Mouse (Mus musculus) E14TG2a.4 (cell line): Measurements from ENCODE around the gene Taf9.

Source experiments
- H3K27me3 ChIP-seq: 2 replicates; pipeline ENCODE4 v1.6.1; 2014; ENCODE audit warnings: low read length, control low read depth; ENCODE audit not compliant: insufficient read depth
- H3K36me3 ChIP-seq: 2 replicates; pipeline ENCODE4 v1.6.1; 2014; ENCODE audit warnings: low read length, control low read depth; ENCODE audit not compliant: insufficient read depth
- H3K4me1 ChIP-seq: replicated peaks from 2 replicates; pipeline ENCODE4 v1.6.1; 2014; ENCODE audit warnings: low read depth, low read length, control low read depth
- H3K4me3 ChIP-seq: replicated peaks from 2 replicates; pipeline ENCODE4 v1.5.1; 2014; ENCODE audit warnings: mild to moderate bottlenecking, low read length
- H3K9me3 ChIP-seq: 2 replicates; pipeline ENCODE4 v1.6.1; 2014; ENCODE audit warnings: low read length, control low read depth
- CTCF ChIP-seq: conservative IDR thresholded peaks from 2 replicates; pipeline ENCODE4 v1.5.1; 2014; ENCODE audit warnings: low read length
- NANOG ChIP-seq: IDR thresholded peaks from 2 replicates; pipeline ENCODE4 v1.6.1; 2014; ENCODE audit warnings: borderline replicate concordance, low read length, mixed read lengths
- POU5F1 ChIP-seq: IDR thresholded peaks from 2 replicates; pipeline ENCODE4 v1.6.1; 2014; ENCODE audit warnings: low read length, borderline replicate concordance

Taf9 gene

DNA sequence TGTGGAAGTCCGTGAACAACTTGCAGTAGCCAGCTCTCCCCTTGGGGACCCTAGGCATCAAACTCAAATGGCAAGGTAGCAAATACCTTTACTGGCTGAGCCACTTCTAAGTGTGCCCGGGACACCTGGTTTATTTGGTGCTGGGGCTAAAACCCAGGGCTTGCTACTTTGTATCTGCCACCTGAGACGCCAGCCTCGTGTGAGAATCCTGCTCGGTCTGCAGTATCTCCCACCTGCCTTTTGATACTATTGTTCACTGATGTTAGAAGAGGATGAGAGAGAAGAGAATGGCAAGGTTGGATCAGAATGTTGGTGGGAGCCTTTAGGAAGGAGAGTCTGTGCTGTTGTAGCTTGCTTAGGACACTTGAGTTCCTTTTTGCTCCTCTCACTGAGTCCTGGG is 6.7 kb downstream of the Taf9 start:
- no peaks in the 10 kb centered on the region for H3K9me3 ChIP-seq
- peaks cover 46% of the 10 kb centered on the region for H3K4me1 ChIP-seq
- H3K4me3 ChIP-seq = no peak overlapping the region
- peaks cover 67% of the 10 kb centered on the region for H3K36me3 ChIP-seq
- H3K27me3 ChIP-seq = no peaks in the 10 kb centered on the region
- no peak for TF ChIP-seq CTCF
- no peak for TF ChIP-seq NANOG
- TF ChIP-seq POU5F1 = no peak

GRCm38 (mm10) chr13:100659864-100660456 is 8.6 kb downstream of the Taf9 start:
- no peak for TF ChIP-seq NANOG
- peak; percentile 98 for TF ChIP-seq CTCF
- Histone ChIP-seq H3K9me3 (no peaks in the 10 kb centered on the region), H3K4me1 (peaks cover 45% of the 10 kb centered on the region), H3K36me3 (peaks cover 69% of the 10 kb centered on the region), H3K27me3 (no peaks in the 10 kb centered on the region), H3K4me3 (no peak overlapping the region)

DNA sequence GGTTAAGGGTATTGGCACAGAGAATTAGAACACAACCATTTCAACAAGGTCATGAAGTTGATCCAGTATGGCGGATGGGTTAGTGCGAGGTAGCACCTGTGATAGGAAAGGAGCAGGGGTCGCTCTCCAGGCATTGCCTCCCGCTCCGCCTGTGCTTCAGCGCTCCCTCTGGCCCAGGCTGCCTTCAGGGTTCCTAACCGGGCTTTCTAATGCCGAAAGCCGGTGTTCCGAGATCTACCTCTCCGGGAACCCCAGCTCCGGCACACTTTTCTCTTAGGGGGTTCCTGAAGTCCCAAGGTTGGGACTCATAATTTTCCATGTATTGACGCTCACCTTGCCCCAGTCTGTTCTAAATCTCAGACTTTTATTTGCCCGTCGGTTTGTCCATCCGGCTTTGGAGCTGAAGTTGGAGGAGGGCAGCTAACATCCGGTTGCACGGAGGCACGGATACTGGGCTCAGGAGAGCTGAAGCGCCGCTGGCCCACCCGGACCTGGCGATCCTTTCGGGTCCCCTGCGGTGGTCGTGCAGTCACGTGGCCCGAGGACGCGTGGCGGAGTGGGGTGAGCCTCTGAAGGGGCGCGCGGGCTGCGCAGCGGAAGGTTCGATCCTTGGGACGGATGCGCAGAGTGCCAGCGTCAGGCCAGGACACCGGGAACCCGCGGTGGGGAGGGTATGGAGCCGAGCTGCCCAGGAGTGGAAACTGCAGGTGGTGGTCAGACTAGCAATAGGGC is 18.1 kb downstream of the Taf9 start, which contains the start of gene Ccdc125:
TSS of gene Ccdc125 (plus strand) at position 427 of the 732 bp plus-strand sequence.
- no peak for TF ChIP-seq NANOG
- TF ChIP-seq CTCF = no peak
- no peak for TF ChIP-seq POU5F1
- Histone ChIP-seq H3K27me3 (peaks cover 17% of the 10 kb centered on the region), H3K9me3 (peaks cover 5% of the 10 kb centered on the region; the same call in 1 of the 2 replicates), H3K36me3 (peaks cover 20% of the 10 kb centered on the region), H3K4me3 (peak within 1 kb of the TSS; percentile 82), H3K4me1 (peaks cover 38% of the 10 kb centered on the region)

DNA sequence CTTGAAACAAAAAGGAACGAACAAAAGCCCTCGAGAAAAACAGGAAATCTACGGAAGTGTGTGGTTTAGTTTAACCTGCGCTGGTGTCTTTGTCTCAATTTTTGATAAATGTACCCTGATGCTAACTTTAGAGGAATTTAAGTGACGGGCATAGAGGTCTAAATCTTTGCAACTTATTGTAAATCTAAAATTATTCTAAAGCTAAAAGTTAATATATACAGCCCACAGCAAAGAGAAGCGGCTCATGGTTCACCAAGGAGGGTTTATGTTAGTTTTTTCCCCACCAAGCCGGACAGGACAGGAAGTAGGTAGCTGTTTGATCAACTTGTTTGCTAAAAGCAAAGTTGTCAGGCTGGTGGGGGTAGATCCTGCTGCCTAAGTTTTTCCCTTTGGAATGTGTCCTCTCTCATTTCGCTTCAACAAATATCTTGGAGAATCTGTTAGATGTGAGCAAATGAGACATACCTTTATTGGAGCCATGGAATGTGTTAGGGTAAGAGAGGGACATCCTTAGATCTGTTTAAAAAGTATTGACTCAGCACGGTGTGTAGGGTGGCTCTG is 18.9 kb downstream of the Taf9 start:
- peaks cover 17% of the 10 kb centered on the region for H3K36me3 ChIP-seq
- peaks cover 5% of the 10 kb centered on the region; the same call in 1 of the 2 replicates for H3K9me3 ChIP-seq
- H3K27me3 ChIP-seq = peaks cover 17% of the 10 kb centered on the region
- peaks cover 36% of the 10 kb centered on the region for H3K4me1 ChIP-seq
- H3K4me3 ChIP-seq = peak overlapping the region; percentile 82
- TF ChIP-seq NANOG (no peak), CTCF (no peak), POU5F1 (no peak)

DNA sequence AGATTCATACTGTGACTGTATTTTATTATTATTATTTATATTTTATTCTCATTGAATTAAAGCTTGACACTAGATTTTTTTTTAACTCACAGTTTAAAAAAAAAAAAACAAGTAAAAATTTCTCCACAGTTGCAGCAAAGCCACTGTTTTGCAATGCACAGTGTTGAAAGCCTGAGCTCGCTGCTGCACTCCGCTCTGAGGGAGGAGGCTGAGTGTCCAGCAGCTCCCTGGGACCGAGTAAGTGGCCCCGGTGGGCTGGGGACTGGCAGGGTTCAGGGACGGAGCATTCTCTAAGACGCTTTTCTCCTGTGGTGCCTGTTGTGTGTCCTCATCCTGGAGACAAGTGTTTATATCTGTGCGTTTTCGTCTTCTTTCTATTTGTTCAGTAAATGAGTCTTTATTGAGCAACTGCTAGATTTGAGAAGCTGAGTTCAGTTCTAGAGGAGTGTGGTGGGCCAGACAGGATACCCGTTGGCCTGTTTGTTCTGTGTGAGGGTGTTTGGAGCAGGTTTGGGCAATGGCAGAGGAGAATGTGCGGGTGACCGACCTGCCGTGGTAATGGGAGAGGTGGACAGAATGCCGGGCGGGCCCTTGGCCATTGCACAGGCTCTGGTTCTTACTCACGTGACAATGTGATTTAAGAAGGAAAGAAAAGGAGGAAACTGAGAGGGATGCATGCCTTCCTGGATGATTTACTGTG is 24.7 kb downstream of the Taf9 start:
- peaks cover 5% of the 10 kb centered on the region; the same call in 1 of the 2 replicates for H3K9me3 ChIP-seq
- TF ChIP-seq CTCF (no peak), NANOG (no peak), POU5F1 (no peak)
- no peaks in the 10 kb centered on the region for H3K36me3 ChIP-seq
- H3K4me1 ChIP-seq = peaks cover 39% of the 10 kb centered on the region
- peaks cover 2% of the 10 kb centered on the region; the same call in 1 of the 2 replicates for H3K27me3 ChIP-seq
- H3K4me3 ChIP-seq = no peak overlapping the region

DNA sequence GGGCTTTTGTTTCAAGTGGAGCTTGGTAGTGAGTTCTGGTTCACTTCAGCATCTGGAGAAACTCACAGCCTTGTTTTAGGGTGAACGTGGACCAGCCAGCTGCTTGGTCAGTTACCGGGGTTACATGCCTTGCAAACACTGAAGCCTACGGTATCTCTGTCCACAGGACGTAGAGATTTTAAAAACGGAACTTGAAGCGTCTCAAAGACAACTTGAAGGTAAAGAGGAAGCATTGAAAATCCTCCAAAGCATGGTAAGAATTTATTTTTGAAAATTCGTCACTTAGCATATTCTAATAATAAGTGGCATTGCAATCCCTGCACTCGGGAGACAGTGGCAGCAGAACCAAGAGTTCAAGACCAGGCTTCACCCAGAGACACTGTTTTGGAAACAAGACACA is 30.2 kb downstream of the Taf9 start:
- peaks cover 38% of the 10 kb centered on the region for H3K4me1 ChIP-seq
- no peaks in the 10 kb centered on the region for H3K36me3 ChIP-seq
- TF ChIP-seq CTCF (no peak), NANOG (no peak), POU5F1 (no peak)
- H3K27me3 ChIP-seq = no peaks in the 10 kb centered on the region
- no peaks in the 10 kb centered on the region for H3K9me3 ChIP-seq
- H3K4me3 ChIP-seq = no peak overlapping the region

- no peaks in the 10 kb centered on the region for H3K36me3 ChIP-seq
- no peaks in the 10 kb centered on the region for H3K9me3 ChIP-seq
- H3K27me3 ChIP-seq = no peaks in the 10 kb centered on the region
- H3K4me1 ChIP-seq = peaks cover 35% of the 10 kb centered on the region
- no peak overlapping the region for H3K4me3 ChIP-seq
- TF ChIP-seq NANOG (no peak), CTCF (no peak), POU5F1 (no peak)
These were observed 31.5 kb downstream of the Taf9 start for GRCm38 (mm10) chr13:100682837-100683236.

DNA sequence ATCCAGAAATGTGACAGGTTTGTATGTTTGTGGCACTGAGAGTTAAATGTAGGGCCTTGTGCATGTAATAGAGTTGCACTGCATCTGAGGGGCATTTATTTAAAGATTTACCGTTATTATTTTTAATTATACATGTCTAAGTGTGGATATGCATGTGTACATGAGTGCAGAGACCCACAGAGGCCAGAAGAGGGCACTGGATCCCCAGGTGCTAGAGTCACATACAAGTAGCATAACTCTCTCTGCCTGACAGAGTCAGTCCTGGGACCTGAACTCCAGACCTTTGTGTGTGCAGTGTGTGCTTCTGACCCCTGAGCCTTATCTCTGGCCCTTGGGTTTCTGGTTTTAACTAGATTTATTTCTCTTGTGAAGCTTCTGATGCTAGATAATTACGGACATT is 33.0 kb downstream of the Taf9 start:
- Histone ChIP-seq H3K4me1 (peaks cover 22% of the 10 kb centered on the region), H3K9me3 (no peaks in the 10 kb centered on the region), H3K27me3 (no peaks in the 10 kb centered on the region), H3K36me3 (no peaks in the 10 kb centered on the region), H3K4me3 (no peak overlapping the region)
- TF ChIP-seq POU5F1 (no peak), CTCF (peak; percentile 64)
